Mouse (Mus musculus) hindbrain, embryonic 15.5 days (tissue): ENCODE measurements at regions not wholly inside any gene's neighbourhood (a gene's known extent, or its start where the extent isn't known, plus 50 kb on each side); places are given as distances from the start of the nearest gene placed in this dataset.

Experiments used
- ATAC-seq: fragments of 200-750 bp; cut with Nextera tagmentation; 2 replicates; pipeline ENCODE4 v1.8.0; 2017; ENCODE audit warnings: low read depth, moderate number of reproducible peaks, moderate TSS enrichment; ENCODE audit not compliant: low FRiP score
- H3K27ac ChIP-seq: fragments of 300-500 bp; sonication (generic); replicated peaks from 2 replicates; pipeline ENCODE4 v1.5.1; 2015; ENCODE audit warnings: mild to moderate bottlenecking, inconsistent platforms
- H3K27me3 ChIP-seq: fragments of 300-500 bp; sonication (generic); 2 replicates; pipeline ENCODE4 v1.6.1; 2015; ENCODE audit warnings: control low read depth, inconsistent platforms
- H3K36me3 ChIP-seq: fragments of 300-500 bp; sonication (generic); 2 replicates; pipeline ENCODE4 v1.6.1; 2015; ENCODE audit warnings: control low read depth, inconsistent platforms
- H3K4me1 ChIP-seq: fragments of 300-500 bp; sonication (generic); replicated peaks from 2 replicates; pipeline ENCODE4 v1.6.1; 2015; ENCODE audit warnings: control low read depth, inconsistent platforms
- H3K4me2 ChIP-seq: fragments of 300-500 bp; sonication (generic); 2 replicates; pipeline ENCODE4 v1.6.1; 2015; ENCODE audit warnings: moderate library complexity, mild to moderate bottlenecking, inconsistent platforms
- H3K4me3 ChIP-seq: fragments of 300-500 bp; sonication (generic); 2 replicates; pipeline ENCODE4 v1.5.1; 2015; ENCODE audit warnings: mild to moderate bottlenecking, inconsistent platforms
- H3K9ac ChIP-seq: fragments of 300-500 bp; sonication (generic); 2 replicates; pipeline ENCODE4 v1.6.1; 2015; ENCODE audit warnings: inconsistent platforms
- H3K9me3 ChIP-seq: fragments of 300-500 bp; sonication (generic); 2 replicates; pipeline ENCODE4 v1.6.1; 2016; ENCODE audit warnings: control low read depth, inconsistent platforms
- whole genome bisulfite sequencing: fragments of 180-500 bp; shearing (Covaris S2); methylation state at CpG from one replicate; pipeline ENCODE4 v1.1.7; 2015; 5-methylcytosine and 5-hydroxymethylcytosine counted together

DNA sequence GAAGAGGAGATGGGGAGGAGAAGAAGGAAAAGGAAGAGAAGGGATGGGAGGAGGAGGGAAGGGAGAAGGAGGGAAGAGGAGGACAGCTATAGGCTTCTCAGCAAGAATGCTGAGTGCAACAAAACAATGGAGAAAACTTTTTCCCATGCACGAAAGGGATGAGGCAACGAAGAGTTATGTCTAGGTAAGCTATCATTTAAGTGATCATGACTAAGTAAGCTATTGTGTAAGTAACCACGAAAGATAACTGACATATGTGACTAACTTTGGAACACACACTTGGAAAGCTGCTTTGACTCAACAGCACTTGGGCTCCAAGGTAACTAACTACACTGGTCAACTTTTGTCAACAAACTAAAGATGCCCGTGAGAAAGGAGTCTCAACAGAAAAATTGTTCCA, 50.9 kb upstream of the Fstl1 start:
- Histone ChIP-seq H3K4me3 (no peak overlapping the region), H3K9me3 (no peaks in the 10 kb centered on the region), H3K27me3 (0 out of 2 replicates have a peak, but pooled peaks cover 3% of the 10 kb centered on the region), H3K4me1 (0 out of 2 replicates have a peak, but pooled peaks cover 5% of the 10 kb centered on the region), H3K36me3 (no peaks in the 10 kb centered on the region), H3K27ac (no peak overlapping the region), H3K4me2 (no peak overlapping the region), H3K9ac (no peak overlapping the region)
- no peak for ATAC-seq
- WGBS = 92% methylated on average over 4 of the region's 4 CpGs

DNA sequence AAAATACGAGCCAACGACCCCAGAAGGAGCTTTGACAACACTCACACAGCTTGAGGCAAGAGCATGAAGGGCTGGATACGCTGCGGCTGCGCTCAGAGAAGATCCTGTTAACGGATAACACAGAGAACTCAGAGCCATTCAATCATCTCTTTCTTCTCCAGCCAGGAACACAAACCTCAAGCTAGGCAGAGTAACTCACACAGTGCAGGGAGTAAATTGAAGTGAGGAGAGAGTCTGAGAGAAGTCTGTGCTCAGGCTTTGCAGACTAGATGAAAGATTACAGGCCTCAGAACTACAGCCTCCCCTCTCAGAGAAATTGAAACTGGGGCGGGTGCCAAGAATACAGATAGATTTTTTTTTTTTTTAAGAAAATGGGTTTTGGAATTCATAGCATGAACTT, 60.9 kb upstream of the Ndufb4 start:
- H3K9me3 ChIP-seq = no peaks in the 10 kb centered on the region
- 39% methylated on average over 7 of the region's 7 CpGs for WGBS
- no peak overlapping the region for H3K9ac ChIP-seq
- no peaks in the 10 kb centered on the region for H3K27me3 ChIP-seq
- H3K4me2 ChIP-seq = no peak overlapping the region
- ATAC-seq = peak; percentile 45; the same call in 1 of the 2 replicates
- no peak overlapping the region for H3K4me3 ChIP-seq
- H3K4me1 ChIP-seq = peaks cover 4% of the 10 kb centered on the region; the same call in 1 of the 2 replicates
- H3K27ac ChIP-seq = 0 out of 2 replicates have a peak overlapping the region, but pooled peaks have one; percentile 1
- H3K36me3 ChIP-seq = no peaks in the 10 kb centered on the region

DNA sequence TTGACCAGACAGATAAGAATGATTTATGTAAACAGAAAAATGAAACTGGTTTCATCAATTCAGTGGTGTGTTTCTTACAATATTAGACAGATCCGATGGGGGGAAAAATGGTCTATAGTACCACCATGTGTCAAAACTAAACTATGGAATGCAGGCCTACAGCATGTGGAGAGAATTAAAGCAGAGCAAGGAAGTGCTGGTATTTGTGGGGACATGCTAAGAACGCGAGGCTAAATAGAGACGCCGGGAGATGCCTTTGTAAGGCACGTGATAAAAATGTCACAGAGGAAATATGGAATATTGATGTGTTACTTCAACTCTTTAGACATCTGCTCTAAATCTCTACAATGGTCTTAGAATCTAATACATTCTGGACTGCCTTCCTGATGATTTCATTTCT, 60.0 kb upstream of the Ndufb4 start:
- H3K4me2 ChIP-seq = no peak overlapping the region
- WGBS = 78% methylated on average over 6 of the region's 6 CpGs
- no peaks in the 10 kb centered on the region for H3K27me3 ChIP-seq
- H3K9ac ChIP-seq = no peak overlapping the region
- no peaks in the 10 kb centered on the region for H3K9me3 ChIP-seq
- H3K4me1 ChIP-seq = peaks cover 4% of the 10 kb centered on the region; the same call in 1 of the 2 replicates
- no peak for ATAC-seq
- H3K27ac ChIP-seq = no peak overlapping the region
- no peaks in the 10 kb centered on the region for H3K36me3 ChIP-seq
- H3K4me3 ChIP-seq = no peak overlapping the region

DNA sequence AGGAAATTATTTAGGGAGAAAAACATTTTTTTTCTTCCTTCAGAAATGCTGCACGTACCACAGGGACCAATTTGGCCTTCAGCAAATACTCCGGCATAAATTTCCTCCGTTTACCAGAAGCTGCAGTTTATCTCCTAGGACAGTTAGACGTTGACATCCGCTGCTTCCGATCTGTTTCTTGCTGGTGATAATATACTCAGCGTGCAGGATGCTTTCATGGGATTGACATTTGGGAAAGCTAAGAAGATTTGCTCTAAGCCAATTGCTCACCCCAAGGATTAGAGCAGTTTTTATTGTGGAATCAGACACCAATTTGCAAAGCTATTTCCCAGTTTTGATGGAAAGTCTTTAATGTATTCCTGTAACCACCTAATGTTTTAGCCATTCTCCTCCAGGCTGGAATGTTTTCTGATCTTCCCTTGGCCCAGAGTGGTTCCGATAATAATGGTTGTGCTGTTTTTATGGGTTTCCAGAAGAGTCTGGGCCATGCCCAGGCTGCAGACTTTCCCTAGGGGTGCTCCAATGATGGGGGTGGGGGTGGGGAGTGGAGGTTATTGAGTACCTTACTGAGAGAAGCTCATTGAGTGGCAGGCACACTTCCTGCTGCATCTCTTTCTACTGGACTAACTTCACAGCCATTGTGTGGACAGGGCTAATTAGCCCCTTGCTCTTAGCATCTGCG, 52.1 kb upstream of the Ndufb4 start:
- no peak overlapping the region for H3K9ac ChIP-seq
- no peaks in the 10 kb centered on the region for H3K27me3 ChIP-seq
- no peaks in the 10 kb centered on the region for H3K36me3 ChIP-seq
- no peaks in the 10 kb centered on the region for H3K9me3 ChIP-seq
- H3K4me1 ChIP-seq = 0 out of 2 replicates have a peak, but pooled peaks cover 7% of the 10 kb centered on the region
- 57% methylated on average over 9 of the region's 9 CpGs for WGBS
- ATAC-seq = no peak
- no peak overlapping the region for H3K4me2 ChIP-seq
- no peak overlapping the region for H3K4me3 ChIP-seq
- no peak overlapping the region for H3K27ac ChIP-seq

DNA sequence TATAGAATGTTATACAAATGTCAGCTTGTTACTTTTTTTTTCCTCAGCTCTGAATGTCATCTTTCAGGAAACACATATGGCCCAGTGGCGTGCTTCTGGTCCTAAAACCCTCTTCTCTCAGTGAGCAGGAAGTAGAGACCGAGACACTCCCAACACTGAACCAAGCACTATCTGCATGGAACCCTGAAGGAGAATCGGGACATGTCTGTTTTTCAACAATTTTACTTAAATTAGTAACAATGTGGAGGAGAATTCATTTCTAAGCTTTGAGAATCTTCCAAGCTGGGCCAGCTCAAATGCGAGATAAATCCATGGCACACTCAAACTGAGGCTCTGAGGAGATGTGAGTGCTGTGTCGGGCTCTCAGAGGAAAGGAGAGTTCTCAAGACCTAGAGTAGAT, 51.0 kb upstream of the Ndufb4 start:
- H3K36me3 ChIP-seq = no peaks in the 10 kb centered on the region
- no peak for ATAC-seq
- no peak overlapping the region for H3K4me3 ChIP-seq
- no peaks in the 10 kb centered on the region for H3K9me3 ChIP-seq
- H3K27me3 ChIP-seq = no peaks in the 10 kb centered on the region
- 89% methylated on average over 5 of the region's 5 CpGs for WGBS
- H3K4me2 ChIP-seq = no peak overlapping the region
- H3K27ac ChIP-seq = no peak overlapping the region
- 0 out of 2 replicates have a peak, but pooled peaks cover 7% of the 10 kb centered on the region for H3K4me1 ChIP-seq
- no peak overlapping the region for H3K9ac ChIP-seq

DNA sequence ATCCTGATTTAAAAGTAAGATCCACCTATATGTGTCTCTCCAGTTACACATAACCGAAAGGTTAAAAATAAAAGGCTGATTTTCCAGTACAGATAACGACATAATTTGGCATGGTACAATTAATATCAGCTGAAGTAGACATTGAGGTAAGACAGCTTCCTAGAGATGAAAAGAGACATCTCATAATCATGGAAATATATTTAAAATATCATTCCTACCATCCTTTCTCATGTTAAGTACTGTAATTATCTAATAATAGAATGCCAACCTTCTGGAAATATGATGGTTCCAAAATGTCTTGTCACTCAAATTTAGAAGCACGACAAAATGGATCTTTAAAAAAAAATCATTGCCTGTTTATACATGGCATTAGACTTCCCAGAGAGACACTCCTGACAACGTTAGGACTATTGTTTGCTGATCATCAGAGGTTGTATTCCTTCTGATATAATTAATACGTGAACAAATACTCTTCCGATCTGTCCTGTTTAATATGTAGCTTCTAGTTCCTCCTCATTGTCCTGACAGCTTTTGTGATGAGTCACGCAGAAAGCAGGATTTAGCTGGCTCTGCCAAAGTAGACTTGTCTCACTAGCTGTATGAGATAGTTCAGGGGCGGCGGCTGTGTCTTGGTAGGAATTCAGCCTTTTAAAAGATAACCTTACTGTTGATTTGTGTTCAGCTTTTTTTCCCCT, 50.4 kb upstream of the Ndufb4 start:
- no peak for ATAC-seq
- Histone ChIP-seq H3K4me3 (no peak overlapping the region), H3K27me3 (no peaks in the 10 kb centered on the region), H3K27ac (no peak overlapping the region), H3K36me3 (no peaks in the 10 kb centered on the region), H3K9me3 (no peaks in the 10 kb centered on the region), H3K4me1 (0 out of 2 replicates have a peak, but pooled peaks cover 7% of the 10 kb centered on the region), H3K4me2 (no peak overlapping the region), H3K9ac (no peak overlapping the region)
- WGBS = 72% methylated on average over 9 of the region's 9 CpGs
